Mouse (Mus musculus) megakaryocyte, embryonic 14.5 days (primary cell): ENCODE results near the gene Ndufv3.
"Not testable (repeated sequence)": the region's sequence is repeated elsewhere in the genome, so short reads cannot be mapped to it uniquely, and the experiment has no call there.

Source experiments
- FLI1 ChIP-seq: IDR thresholded peaks from 2 replicates; pipeline ENCODE4 v1.6.1; 2012; ENCODE audit warnings: low read length, inconsistent platforms, mixed read lengths
- GATA1 ChIP-seq: IDR thresholded peaks from 3 replicates; pipeline ENCODE4 v1.6.1; 2012; ENCODE audit warnings: mixed read lengths, low read length, inconsistent platforms, borderline replicate concordance

- TF ChIP-seq GATA1, FLI1: not testable (repeated sequence)
Measured at GRCm38 (mm10) chr17:31532331-31532730, 12.4 kb downstream of the Ndufv3 start.
